Mouse (Mus musculus) lung, embryonic 15.5 days (tissue): Measurements from ENCODE around the gene Ccdc33. TPM values are rescaled to one million over a fixed set of nuclear protein-coding genes. Genes with fewer than 3 reads are reported as not detected.

Source experiments
- ATAC-seq: fragments of 200-750 bp; cut with Nextera tagmentation; 2 replicates; pipeline ENCODE4 v1.8.0; 2017; ENCODE audit warnings: moderate number of reproducible peaks, borderline replicate concordance; ENCODE audit not compliant: low FRiP score, low TSS enrichment; ENCODE audit errors: extremely low read depth
- H3K27ac ChIP-seq: fragments of 300-500 bp; sonication (generic); 2 replicates; pipeline ENCODE4 v1.5.1; 2015; ENCODE audit warnings: moderate library complexity, mild to moderate bottlenecking, inconsistent platforms
- H3K27me3 ChIP-seq: fragments of 300-500 bp; sonication (generic); 2 replicates; pipeline ENCODE4 v1.6.1; 2015; ENCODE audit warnings: inconsistent platforms
- H3K36me3 ChIP-seq: fragments of 300-500 bp; sonication (generic); 2 replicates; pipeline ENCODE4 v1.6.1; 2015; ENCODE audit warnings: inconsistent platforms
- H3K4me1 ChIP-seq: fragments of 300-500 bp; sonication (generic); 2 replicates; pipeline ENCODE4 v1.6.1; 2015; ENCODE audit warnings: inconsistent platforms
- H3K4me2 ChIP-seq: fragments of 300-500 bp; sonication (generic); 2 replicates; pipeline ENCODE4 v1.6.1; 2015; ENCODE audit warnings: inconsistent platforms, mild to moderate bottlenecking, moderate library complexity
- H3K4me3 ChIP-seq: fragments of 300-500 bp; sonication (generic); 2 replicates; pipeline ENCODE4 v1.5.1; 2015; ENCODE audit warnings: mild to moderate bottlenecking, inconsistent platforms
- H3K9ac ChIP-seq: fragments of 300-500 bp; sonication (generic); 2 replicates; pipeline ENCODE4 v1.6.1; 2015; ENCODE audit warnings: inconsistent platforms
- H3K9me3 ChIP-seq: fragments of 300-500 bp; sonication (generic); 2 replicates; pipeline ENCODE4 v1.6.1; 2016; ENCODE audit warnings: inconsistent platforms
- WGBS: fragments of 180-500 bp; shearing (Covaris S2); methylation state at CpG from one replicate; pipeline ENCODE4 v1.1.7; 2015; 5-methylcytosine and 5-hydroxymethylcytosine counted together
- polyA plus RNA-seq: library from polyadenylated mRNA; unstranded; fragments of >200 nt; fragmentation: Nextera tagmentation; extraction: Ambion mirVana; gene quantifications from 2 replicates; pipeline ENCODE4 v1.2.1, GENCODE M21; 2015

Ccdc33 gene
- polyA plus RNA-seq, 1 experiment from 2014 or later, result 0.16 TPM

DNA sequence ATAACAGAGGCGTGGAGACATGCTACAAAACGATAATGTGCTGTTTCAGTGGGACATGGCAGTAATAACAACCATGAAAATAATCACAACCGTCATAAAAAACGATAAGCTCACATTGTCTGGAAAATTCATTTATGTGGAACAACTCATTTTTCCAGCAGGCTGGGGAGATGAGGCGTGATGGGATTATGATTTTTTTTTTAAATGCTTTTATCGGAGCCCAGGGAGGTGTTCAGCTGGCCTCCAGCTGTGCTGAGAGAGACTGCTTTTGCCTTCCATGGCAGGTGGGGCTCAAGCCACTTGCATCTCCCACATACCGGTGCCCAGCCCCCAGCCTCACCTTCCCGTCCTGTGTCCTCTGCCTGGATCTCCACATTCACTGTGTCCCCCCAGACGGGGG, 32.4 kb downstream of the Ccdc33 start:
- H3K27me3 ChIP-seq, result no peaks in the 10 kb centered on the region; the same call in 1 of the 2 replicates
- H3K4me2 ChIP-seq, result no peak overlapping the region
- no peak for ATAC-seq
- no peak overlapping the region for H3K27ac ChIP-seq
- no peaks in the 10 kb centered on the region for H3K9me3 ChIP-seq
- H3K4me1 ChIP-seq, result no peaks in the 10 kb centered on the region
- 25% methylated on average over 9 of the region's 9 CpGs for WGBS
- no peaks in the 10 kb centered on the region for H3K36me3 ChIP-seq
- no peak overlapping the region for H3K4me3 ChIP-seq
- no peak overlapping the region for H3K9ac ChIP-seq

DNA sequence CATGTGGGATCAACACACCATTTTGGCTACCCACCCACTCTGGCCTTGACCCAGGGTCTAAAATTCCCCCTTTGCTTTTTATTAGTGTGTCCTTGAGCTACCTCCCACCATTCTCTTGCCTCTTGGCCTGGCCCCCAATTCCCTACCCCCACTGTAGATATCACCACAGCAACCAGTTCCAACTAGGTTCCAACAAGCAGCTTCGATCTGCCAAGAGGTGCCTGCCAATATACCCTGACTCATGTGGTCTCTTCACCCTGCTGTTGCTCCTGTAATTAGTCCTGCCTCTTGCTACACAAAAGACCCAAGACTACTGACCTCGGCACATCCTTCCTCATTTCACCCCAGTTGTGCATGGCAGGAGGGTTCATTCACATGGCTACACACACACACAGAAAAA, 33.5 kb downstream of the Ccdc33 start:
- H3K9me3 ChIP-seq, result no peaks in the 10 kb centered on the region
- ATAC-seq, result no peak
- no peaks in the 10 kb centered on the region for H3K36me3 ChIP-seq
- H3K4me1 ChIP-seq, result no peaks in the 10 kb centered on the region
- 30% methylated on average over 2 of the region's 2 CpGs for WGBS
- no peak overlapping the region for H3K9ac ChIP-seq
- H3K27ac ChIP-seq, result no peak overlapping the region
- H3K27me3 ChIP-seq, result no peaks in the 10 kb centered on the region; the same call in 1 of the 2 replicates
- no peak overlapping the region for H3K4me3 ChIP-seq
- no peak overlapping the region for H3K4me2 ChIP-seq

- Histone ChIP-seq H3K4me2 (no peak overlapping the region), H3K4me3 (no peak overlapping the region), H3K9me3 (no peaks in the 10 kb centered on the region), H3K4me1 (no peaks in the 10 kb centered on the region), H3K36me3 (no peaks in the 10 kb centered on the region), H3K9ac (no peak overlapping the region), H3K27me3 (no peaks in the 10 kb centered on the region; the same call in 1 of the 2 replicates), H3K27ac (no peak overlapping the region)
- ATAC-seq, result no peak
- 20% methylated on average over 8 of the region's 8 CpGs for WGBS
Measured at GRCm38 (mm10) chr9:58084586-58084985, 34.0 kb downstream of the Ccdc33 start.

GRCm38 (mm10) chr9:58074561-58074960, 44.1 kb downstream of the Ccdc33 start:
- Histone ChIP-seq H3K4me3 (no peak overlapping the region), H3K4me2 (no peak overlapping the region), H3K9me3 (no peaks in the 10 kb centered on the region), H3K27ac (no peak overlapping the region), H3K4me1 (no peaks in the 10 kb centered on the region), H3K27me3 (no peaks in the 10 kb centered on the region), H3K36me3 (no peaks in the 10 kb centered on the region), H3K9ac (no peak overlapping the region)
- 53% methylated on average over 3 of the region's 3 CpGs for WGBS
- ATAC-seq, result no peak

- 75% methylated on average over 3 of the region's 3 CpGs for WGBS
- Histone ChIP-seq H3K4me1 (peaks cover 14% of the 10 kb centered on the region), H3K27me3 (peaks cover 8% of the 10 kb centered on the region; the same call in 1 of the 2 replicates), H3K9me3 (no peaks in the 10 kb centered on the region), H3K9ac (no peak overlapping the region), H3K36me3 (no peaks in the 10 kb centered on the region), H3K4me3 (no peak overlapping the region), H3K4me2 (no peak overlapping the region), H3K27ac (no peak overlapping the region)
- ATAC-seq, result no peak
Measured at GRCm38 (mm10) chr9:58067546-58067945, 51.1 kb downstream of the Ccdc33 start.

- WGBS, result 56% methylated on average over 6 of the region's 6 CpGs
- ATAC-seq, result no peak
- no peaks in the 10 kb centered on the region for H3K9me3 ChIP-seq
Measured at GRCm38 (mm10) chr9:58066731-58067095, 51.9 kb downstream of the Ccdc33 start.

GRCm38 (mm10) chr9:58065977-58066730, 52.5 kb downstream of the Ccdc33 start:
- WGBS, result 50% methylated on average over 6 of the region's 6 CpGs
- Histone ChIP-seq H3K9ac (no peak overlapping the region), H3K9me3 (no peaks in the 10 kb centered on the region), H3K4me1 (peaks cover 14% of the 10 kb centered on the region), H3K27ac (no peak overlapping the region), H3K4me2 (no peak overlapping the region), H3K4me3 (no peak overlapping the region), H3K36me3 (no peaks in the 10 kb centered on the region), H3K27me3 (peaks cover 13% of the 10 kb centered on the region)
- no peak for ATAC-seq

More at GRCm38 (mm10) chr9:58066731-58067095, 51.9 kb downstream of the Ccdc33 start:
- H3K4me2 ChIP-seq, result no peak overlapping the region
- H3K9ac ChIP-seq, result no peak overlapping the region
- no peak overlapping the region for H3K4me3 ChIP-seq
- H3K27me3 ChIP-seq, result peaks cover 8% of the 10 kb centered on the region; the same call in 1 of the 2 replicates
- H3K36me3 ChIP-seq, result no peaks in the 10 kb centered on the region
- peaks cover 14% of the 10 kb centered on the region for H3K4me1 ChIP-seq
- no peak overlapping the region for H3K27ac ChIP-seq

- H3K4me2 ChIP-seq, result no peak overlapping the region
- no peaks in the 10 kb centered on the region for H3K36me3 ChIP-seq
- H3K27ac ChIP-seq, result no peak overlapping the region
- WGBS, result 56% methylated on average over 6 of the region's 6 CpGs
- no peaks in the 10 kb centered on the region for H3K9me3 ChIP-seq
- H3K4me1 ChIP-seq, result peaks cover 14% of the 10 kb centered on the region
- no peak overlapping the region for H3K4me3 ChIP-seq
- no peak for ATAC-seq
- H3K27me3 ChIP-seq, result peaks cover 16% of the 10 kb centered on the region
- H3K9ac ChIP-seq, result no peak overlapping the region
Measured at GRCm38 (mm10) chr9:58065532-58065931, 53.1 kb downstream of the Ccdc33 start.

DNA sequence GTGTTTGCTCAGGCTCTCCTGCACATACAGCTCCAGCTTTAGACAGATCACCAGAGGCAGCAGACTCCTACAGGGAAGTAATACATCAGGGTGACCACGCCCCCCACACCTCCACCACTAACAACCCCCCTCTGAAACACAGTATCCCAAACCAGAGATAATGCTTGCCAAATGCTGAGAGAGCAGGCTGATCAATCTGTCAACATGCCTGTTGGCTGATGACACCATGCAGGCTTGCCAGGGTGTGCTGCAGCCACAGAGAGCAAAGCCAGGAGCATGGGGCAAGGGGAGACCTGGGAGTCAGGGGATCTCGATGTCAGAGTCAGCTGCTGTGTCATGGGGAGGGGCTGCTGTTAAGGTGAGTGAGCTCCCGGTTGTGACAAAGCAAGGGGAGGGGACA, 55.1 kb downstream of the Ccdc33 start, which contains the start of gene Stra6:
Gene Stra6, plus strand, starts transcription at position 258 of the 400 bp plus-strand sequence.
- H3K36me3 ChIP-seq, result no peaks in the 10 kb centered on the region
- no peak within 1 kb of the TSS for H3K9ac ChIP-seq
- no peak within 1 kb of the TSS for H3K4me2 ChIP-seq
- ATAC-seq, result no peak
- no peak within 1 kb of the TSS for H3K27ac ChIP-seq
- peaks cover 16% of the 10 kb centered on the region for H3K27me3 ChIP-seq
- H3K9me3 ChIP-seq, result no peaks in the 10 kb centered on the region
- H3K4me3 ChIP-seq, result no peak within 1 kb of the TSS
- WGBS, result 2% methylated on average over 3 of the region's 3 CpGs
- H3K4me1 ChIP-seq, result peaks cover 14% of the 10 kb centered on the region

GRCm38 (mm10) chr9:58060677-58061667, 57.7 kb downstream of the Ccdc33 start:
- ATAC-seq, result no peak
- H3K27me3 ChIP-seq, result peaks cover 16% of the 10 kb centered on the region
- 11% methylated on average over 23 of the region's 23 CpGs for WGBS

DNA sequence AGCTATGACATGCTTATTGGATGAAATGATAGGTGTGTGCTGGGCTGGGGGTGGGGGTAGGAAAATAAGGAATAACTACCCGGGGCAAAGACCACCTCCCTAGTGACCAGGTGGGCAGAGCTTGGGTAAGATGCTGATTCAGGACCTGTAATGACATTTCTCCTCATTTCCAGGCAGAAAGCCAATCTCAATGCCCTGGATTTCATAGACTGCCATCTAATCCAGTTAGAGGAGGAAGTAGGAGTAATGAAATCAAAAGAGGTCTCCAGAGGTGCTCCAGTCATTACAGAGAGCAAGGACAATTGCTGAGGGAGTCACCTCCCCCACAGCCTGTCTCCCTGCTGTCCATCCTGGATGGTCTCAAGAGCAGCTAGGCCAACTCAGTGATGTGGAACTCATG, 58.7 kb downstream of the Ccdc33 start:
- Histone ChIP-seq H3K27ac (no peak overlapping the region), H3K36me3 (no peaks in the 10 kb centered on the region), H3K4me2 (no peak overlapping the region), H3K9ac (no peak overlapping the region), H3K4me3 (no peak overlapping the region), H3K9me3 (no peaks in the 10 kb centered on the region), H3K4me1 (no peaks in the 10 kb centered on the region), H3K27me3 (peaks cover 16% of the 10 kb centered on the region)
- WGBS, result 21% methylated on average over 1 of the region's 1 CpGs
- no peak for ATAC-seq

More at GRCm38 (mm10) chr9:58060677-58061667, 57.7 kb downstream of the Ccdc33 start:
- Histone ChIP-seq H3K27ac (no peak overlapping the region), H3K9ac (no peak overlapping the region), H3K4me3 (no peak overlapping the region), H3K4me1 (no peaks in the 10 kb centered on the region), H3K9me3 (no peaks in the 10 kb centered on the region), H3K36me3 (no peaks in the 10 kb centered on the region), H3K4me2 (no peak overlapping the region)

DNA sequence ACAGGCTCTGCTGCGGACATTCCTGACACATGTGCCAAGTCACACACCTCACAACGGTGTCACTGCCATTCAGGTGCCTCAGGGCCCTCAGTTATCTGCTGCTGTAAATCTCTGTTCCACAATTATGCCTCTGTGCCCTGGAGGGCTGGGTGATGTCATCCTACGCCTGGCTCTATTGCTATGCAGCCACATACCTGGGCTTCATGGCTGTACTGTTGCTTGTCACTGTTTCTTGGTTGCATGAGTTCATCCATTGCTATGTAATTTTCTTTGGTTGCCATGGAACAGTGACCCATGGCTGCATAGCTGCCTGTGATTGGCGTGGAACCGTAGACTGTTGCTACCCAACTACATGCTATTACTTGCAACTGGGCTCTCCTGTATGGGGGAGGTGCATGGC, 63.0 kb downstream of the Ccdc33 start:
- Histone ChIP-seq H3K27ac (no peak overlapping the region), H3K4me2 (no peak overlapping the region), H3K9ac (no peak overlapping the region), H3K27me3 (0 out of 2 replicates have a peak, but pooled peaks cover 2% of the 10 kb centered on the region), H3K9me3 (no peaks in the 10 kb centered on the region), H3K4me3 (no peak overlapping the region), H3K4me1 (no peaks in the 10 kb centered on the region), H3K36me3 (no peaks in the 10 kb centered on the region)
- no peak for ATAC-seq
- WGBS, result 66% methylated on average over 5 of the region's 5 CpGs
